Mouse (Mus musculus): ENCODE measurements around the gene Mgl2. TPM values are rescaled to one million over a fixed set of nuclear protein-coding genes. Genes with fewer than 3 reads are reported as not detected.
"Not testable (repeated sequence)": the region's sequence is repeated elsewhere in the genome, so short reads cannot be mapped to it uniquely, and the experiment has no call there.

Gene Mgl2
- polyA plus RNA-seq, 1 experiment = 6.8 TPM

- TF ChIP-seq CTCF (IDR thresholded peaks at IDR 0.05; ENCODE audit: borderline replicate concordance, control insufficient read depth, extremely low read depth, insufficient read depth, low read length, poor library complexity) = no peak
- TF ChIP-seq POLR2A (IDR thresholded peaks at IDR 0.05; ENCODE audit: control insufficient read depth, extremely low read depth, insufficient read depth, low read length, poor library complexity) = no peak
- no peak for DNase-seq
- Histone ChIP-seq H3K27ac (ENCODE audit: control insufficient read depth, insufficient read depth, low read length) (no peak overlapping the region), H3K4me1 (replicated peaks; ENCODE audit: control insufficient read depth, insufficient read depth, low read length) (no peaks in the 10 kb centered on the region; the same call in 1 of the 2 replicates), H3K36me3 (ENCODE audit: control insufficient read depth, insufficient read depth, low read length) (no peaks in the 10 kb centered on the region), H3K27me3 (ENCODE audit: control insufficient read depth, insufficient read depth, low read length) (no peaks in the 10 kb centered on the region), H3K4me3 (ENCODE audit: control insufficient read depth, insufficient read depth, low read length) (no peak overlapping the region)
- WGBS = 96% methylated on average over 10 of the region's 10 CpGs
Observed at GRCm38 (mm10) chr11:70139171-70139570, 9.0 kb downstream of the Mgl2 start.

- no peak for DNase-seq
- TF ChIP-seq POLR2A (IDR thresholded peaks at IDR 0.05; ENCODE audit: control insufficient read depth, extremely low read depth, insufficient read depth, low read length, poor library complexity) (no peak), CTCF (IDR thresholded peaks at IDR 0.05; ENCODE audit: borderline replicate concordance, control insufficient read depth, extremely low read depth, insufficient read depth, low read length, poor library complexity) (no peak)
- no peaks in the 10 kb centered on the region for H3K4me1 ChIP-seq (replicated peaks; ENCODE audit: control insufficient read depth, insufficient read depth, low read length)
- no peaks in the 10 kb centered on the region for H3K27me3 ChIP-seq (ENCODE audit: control insufficient read depth, insufficient read depth, low read length)
- 90% methylated on average over 3 of the region's 3 CpGs for WGBS
- no peak overlapping the region for H3K27ac ChIP-seq (ENCODE audit: control insufficient read depth, insufficient read depth, low read length)
- no peaks in the 10 kb centered on the region for H3K36me3 ChIP-seq (ENCODE audit: control insufficient read depth, insufficient read depth, low read length)
- H3K4me3 ChIP-seq (ENCODE audit: control insufficient read depth, insufficient read depth, low read length) = no peak overlapping the region
Observed at GRCm38 (mm10) chr11:70151072-70151471, 20.9 kb downstream of the Mgl2 start.

- H3K27me3 ChIP-seq (ENCODE audit: control insufficient read depth, insufficient read depth, low read length); H3K36me3 ChIP-seq (ENCODE audit: control insufficient read depth, insufficient read depth, low read length); H3K27ac ChIP-seq (ENCODE audit: control insufficient read depth, insufficient read depth, low read length); H3K4me3 ChIP-seq (ENCODE audit: control insufficient read depth, insufficient read depth, low read length); H3K4me1 ChIP-seq (replicated peaks; ENCODE audit: control insufficient read depth, insufficient read depth, low read length); DNase-seq: not testable (repeated sequence)
- no CpG with 5 or more reads among the region's 5 CpGs for WGBS
Observed at GRCm38 (mm10) chr11:70155897-70156296, 25.8 kb downstream of the Mgl2 start, which contains the start of gene Clec10a. TSS of gene Clec10a (plus strand) at chr11:70156197.

GRCm38 (mm10) chr11:70162336-70162735, 32.2 kb downstream of the Mgl2 start:
- H3K36me3 ChIP-seq (ENCODE audit: control insufficient read depth, insufficient read depth, low read length) = no peaks in the 10 kb centered on the region
- H3K27ac ChIP-seq (ENCODE audit: control insufficient read depth, insufficient read depth, low read length) = no peak overlapping the region
- no peaks in the 10 kb centered on the region for H3K27me3 ChIP-seq (ENCODE audit: control insufficient read depth, insufficient read depth, low read length)
- no peak for DNase-seq
- 90% methylated on average over 3 of the region's 3 CpGs for WGBS
- H3K4me3 ChIP-seq (ENCODE audit: control insufficient read depth, insufficient read depth, low read length) = no peak overlapping the region
- TF ChIP-seq CTCF (IDR thresholded peaks at IDR 0.05; ENCODE audit: borderline replicate concordance, control insufficient read depth, extremely low read depth, insufficient read depth, low read length, poor library complexity) = no peak
- TF ChIP-seq POLR2A (IDR thresholded peaks at IDR 0.05; ENCODE audit: control insufficient read depth, extremely low read depth, insufficient read depth, low read length, poor library complexity) = no peak
- H3K4me1 ChIP-seq (replicated peaks; ENCODE audit: control insufficient read depth, insufficient read depth, low read length) = no peaks in the 10 kb centered on the region

- no peak for TF ChIP-seq CTCF (IDR thresholded peaks at IDR 0.05; ENCODE audit: borderline replicate concordance, control insufficient read depth, extremely low read depth, insufficient read depth, low read length, poor library complexity)
- no peak for TF ChIP-seq POLR2A (IDR thresholded peaks at IDR 0.05; ENCODE audit: control insufficient read depth, extremely low read depth, insufficient read depth, low read length, poor library complexity)
Observed at GRCm38 (mm10) chr11:70165972-70166921, 36.1 kb downstream of the Mgl2 start.

GRCm38 (mm10) chr11:70168136-70168535, 38.0 kb downstream of the Mgl2 start:
- Histone ChIP-seq H3K27me3 (ENCODE audit: control insufficient read depth, insufficient read depth, low read length) (no peaks in the 10 kb centered on the region), H3K27ac (ENCODE audit: control insufficient read depth, insufficient read depth, low read length) (no peak overlapping the region), H3K4me1 (replicated peaks; ENCODE audit: control insufficient read depth, insufficient read depth, low read length) (no peaks in the 10 kb centered on the region), H3K36me3 (ENCODE audit: control insufficient read depth, insufficient read depth, low read length) (no peaks in the 10 kb centered on the region), H3K4me3 (ENCODE audit: control insufficient read depth, insufficient read depth, low read length) (no peak overlapping the region)
- WGBS = 94% methylated on average over 7 of the region's 7 CpGs
- TF ChIP-seq CTCF (IDR thresholded peaks at IDR 0.05; ENCODE audit: borderline replicate concordance, control insufficient read depth, extremely low read depth, insufficient read depth, low read length, poor library complexity) = no peak
- no peak for TF ChIP-seq POLR2A (IDR thresholded peaks at IDR 0.05; ENCODE audit: control insufficient read depth, extremely low read depth, insufficient read depth, low read length, poor library complexity)
- DNase-seq = no peak

More at GRCm38 (mm10) chr11:70165972-70166921, 36.1 kb downstream of the Mgl2 start:
- no peak overlapping the region for H3K27ac ChIP-seq (ENCODE audit: control insufficient read depth, insufficient read depth, low read length)
- no peaks in the 10 kb centered on the region for H3K36me3 ChIP-seq (ENCODE audit: control insufficient read depth, insufficient read depth, low read length)
- DNase-seq = no peak
- 50% methylated on average over 16 of the region's 16 CpGs for WGBS
- H3K27me3 ChIP-seq (ENCODE audit: control insufficient read depth, insufficient read depth, low read length) = no peaks in the 10 kb centered on the region
- no peak overlapping the region for H3K4me3 ChIP-seq (ENCODE audit: control insufficient read depth, insufficient read depth, low read length)
- H3K4me1 ChIP-seq (replicated peaks; ENCODE audit: control insufficient read depth, insufficient read depth, low read length) = no peaks in the 10 kb centered on the region

- WGBS = 54% methylated on average over 7 of the region's 7 CpGs
- H3K27me3 ChIP-seq (ENCODE audit: control insufficient read depth, insufficient read depth, low read length); H3K4me3 ChIP-seq (ENCODE audit: control insufficient read depth, insufficient read depth, low read length); H3K27ac ChIP-seq (ENCODE audit: control insufficient read depth, insufficient read depth, low read length); DNase-seq; H3K36me3 ChIP-seq (ENCODE audit: control insufficient read depth, insufficient read depth, low read length); H3K4me1 ChIP-seq (replicated peaks; ENCODE audit: control insufficient read depth, insufficient read depth, low read length): not testable (repeated sequence)
Observed at GRCm38 (mm10) chr11:70169471-70169870, 39.3 kb downstream of the Mgl2 start.

All from thymus, adult 2 months (tissue).